ENCODE assay signal across 23 mouse cellular contexts in the genomic region with DNA sequence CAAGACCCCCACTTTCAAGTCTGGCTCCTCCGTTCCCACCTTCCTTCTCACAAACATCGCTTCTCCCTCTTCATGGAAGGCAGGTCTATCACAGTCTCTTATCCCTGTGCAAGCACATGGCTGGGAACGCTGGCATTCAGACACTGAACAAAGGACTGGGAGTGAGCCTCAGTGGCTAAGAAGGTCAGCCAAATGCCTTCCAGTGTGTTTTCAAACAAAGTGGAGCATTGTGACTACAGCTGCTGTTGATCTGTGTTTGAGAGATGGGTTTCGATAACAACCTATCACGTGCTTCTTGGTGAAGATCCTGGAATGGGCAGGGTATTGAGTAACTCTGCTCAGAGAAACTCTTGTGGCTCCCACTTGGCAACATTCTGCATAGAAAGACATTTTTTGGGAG. TPM values are rescaled to one million over a fixed set of nuclear protein-coding genes. Genes with fewer than 3 reads are reported as not detected.
A peak's percentile ranks its signal among the peaks of the same experiment; 100 is the strongest.
DNase-seq lines count a peak whose midpoint lies in the region; ATAC-seq and TF ChIP-seq lines count a peak whose summit lies in the region.
"Had no signal": no experiment of that assay in that cellular context is flagged by ENCODE, and none has a peak within 500 bp of the region (broad histone marks: within the 10 kb centered on the region; RNA-seq: fewer than 3 reads in every experiment).

No protein-coding gene starts in this region.

- no peaks in the 10 kb centered on the region for H3K27me3 ChIP-seq in liver, embryonic 12.5 days (replicated peaks)
- H3K27me3 ChIP-seq: embryonic facial prominence, embryonic 15.5 days; forebrain, embryonic 12.5 days had no signal

- no peaks in the 10 kb centered on the region for H3K9me3 ChIP-seq in liver, embryonic 12.5 days (replicated peaks)
- H3K9me3 ChIP-seq: embryonic facial prominence, embryonic 15.5 days; forebrain, embryonic 12.5 days; heart, embryonic 12.5 days; limb, embryonic 12.5 days had no signal

- 69% methylated on average over 5 of the region's 5 CpGs for WGBS in liver, embryonic 12.5 days (ENCODE audit: insufficient replicate concordance)

- no peak for TF ChIP-seq CTCF in brain, embryonic 14.5 days (IDR thresholded peaks at IDR 0.05; ENCODE audit: borderline replicate concordance, extremely low read depth, insufficient read depth, insufficient read length)

- no peaks in the 10 kb centered on the region for H3K4me1 ChIP-seq in liver, embryonic 12.5 days
- H3K4me1 ChIP-seq: embryonic facial prominence, embryonic 15.5 days; forebrain, embryonic 12.5 days; heart, embryonic 12.5 days; limb, embryonic 12.5 days had no signal

- no peak for ATAC-seq in granulocyte monocyte progenitor cell, adult 5-6 weeks (replicated peaks; ENCODE audit: poor library complexity, severe bottlenecking)
- ATAC-seq in liver, embryonic 12.5 days = no peak

- no peak overlapping the region for H3K9ac ChIP-seq in liver, embryonic 12.5 days
- H3K9ac ChIP-seq: embryonic facial prominence, embryonic 15.5 days; forebrain, embryonic 12.5 days; heart, embryonic 12.5 days; limb, embryonic 12.5 days; liver, embryonic 14.5 days had no signal

- no peak overlapping the region for H3K4me3 ChIP-seq in liver, embryonic 12.5 days
- H3K4me3 ChIP-seq: embryonic facial prominence, embryonic 15.5 days; forebrain, embryonic 12.5 days; heart, embryonic 12.5 days; limb, embryonic 12.5 days had no signal

- peak; percentile 74 for DNase-seq in layer of hippocampus, adult 9-11 months
- no peak for DNase-seq in layer of hippocampus, postnatal 25 days (ENCODE audit: extremely low spot score in 1 of 2, low spot score in 1 of 2)
- peak; percentile 93 for DNase-seq in Muller cell, postnatal 12 days (ENCODE audit: inconsistent ontology term)
- DNase-seq in brain, embryonic 14.5 days (ENCODE audit: low read depth) = peak; percentile 31
- DNase-seq in lung, postnatal 10 days = peak; percentile 40
- DNase-seq: cerebellum, postnatal 14 days; heart, postnatal 36 days; kidney, adult 8-10 months; kidney, postnatal 4 days; right cerebral cortex, postnatal 25 days; thymus, postnatal 25 days had no signal

- no peaks in the 10 kb centered on the region for H3K36me3 ChIP-seq in liver, embryonic 12.5 days
- H3K36me3 ChIP-seq: embryonic facial prominence, embryonic 15.5 days; forebrain, embryonic 12.5 days; heart, embryonic 12.5 days; limb, embryonic 12.5 days had no signal

- no peak overlapping the region for H3K27ac ChIP-seq in liver, embryonic 12.5 days
- H3K27ac ChIP-seq: embryonic facial prominence, embryonic 15.5 days; forebrain, embryonic 12.5 days; limb, embryonic 12.5 days; liver, embryonic 14.5 days had no signal

- TF ChIP-seq POLR2A in brain, embryonic 14.5 days (IDR thresholded peaks at IDR 0.05; ENCODE audit: borderline replicate concordance, extremely low read depth, insufficient read depth, insufficient read length, poor library complexity, severe bottlenecking) = no peak

- no peak overlapping the region for H3K4me2 ChIP-seq in liver, embryonic 12.5 days
- H3K4me2 ChIP-seq: embryonic facial prominence, embryonic 15.5 days; forebrain, embryonic 12.5 days; heart, embryonic 12.5 days; limb, embryonic 12.5 days had no signal

RNA-seq across cellular contexts. Expression of gene Bpifa6, which starts 4.5 kb away (rescaled TPM):
- total RNA-seq in layer of hippocampus, postnatal 25 days (2021) = not detected
- not detected in 2 replicates for polyA plus RNA-seq in brain, embryonic 14.5 days (2012; rRNA removed)
- total RNA-seq in granulocyte monocyte progenitor cell, adult 5-6 weeks (2014; fragmentation: Nextera tagmentation) = not detected in 2 replicates
- total RNA-seq in granulocyte monocyte progenitor cell, adult 5-6 weeks (2017) = not detected in 2 replicates
- polyA plus RNA-seq in liver, embryonic 12.5 days (2016; fragmentation: Nextera tagmentation; extraction: Ambion mirVana) = not detected in 2 replicates
- total RNA-seq: heart, postnatal 36 days; left cerebral cortex, adult 8-10 months; megakaryocyte progenitor cell, adult 5-6 weeks; midbrain, postnatal 0 days had no signal
- polyA plus RNA-seq: embryonic facial prominence, embryonic 15.5 days; forebrain, embryonic 12.5 days; gonadal fat pad, adult 2 months; heart, embryonic 12.5 days; limb, embryonic 12.5 days; liver, embryonic 14.5 days; midbrain, postnatal 0 days; stomach, embryonic 16.5 days had no signal

RNA-seq across cellular contexts. Expression of gene Bpifb4, which starts 32.2 kb away (rescaled TPM):
- not detected for total RNA-seq in layer of hippocampus, postnatal 25 days (2021)
- not detected in 2 replicates for polyA plus RNA-seq in brain, embryonic 14.5 days (2012; rRNA removed)
- total RNA-seq in granulocyte monocyte progenitor cell, adult 5-6 weeks (2014; fragmentation: Nextera tagmentation) = not detected in 2 replicates
- not detected in 2 replicates for total RNA-seq in granulocyte monocyte progenitor cell, adult 5-6 weeks (2017)
- polyA plus RNA-seq in liver, embryonic 12.5 days (2016; fragmentation: Nextera tagmentation; extraction: Ambion mirVana) = 0.08 TPM in 1 of 2 replicates, not detected in the other
- total RNA-seq: heart, postnatal 36 days; left cerebral cortex, adult 8-10 months; megakaryocyte progenitor cell, adult 5-6 weeks; midbrain, postnatal 0 days had no signal
- polyA plus RNA-seq: embryonic facial prominence, embryonic 15.5 days; forebrain, embryonic 12.5 days; gonadal fat pad, adult 2 months; heart, embryonic 12.5 days; limb, embryonic 12.5 days; midbrain, postnatal 0 days; stomach, embryonic 16.5 days had no signal

RNA-seq across cellular contexts. Expression of gene Bpifa2, which starts 37.8 kb away (rescaled TPM):
- total RNA-seq in layer of hippocampus, postnatal 25 days (2021) = not detected
- not detected in 2 replicates for polyA plus RNA-seq in brain, embryonic 14.5 days (2012; rRNA removed)
- not detected in 2 replicates for total RNA-seq in granulocyte monocyte progenitor cell, adult 5-6 weeks (2014; fragmentation: Nextera tagmentation)
- not detected in 2 replicates for total RNA-seq in granulocyte monocyte progenitor cell, adult 5-6 weeks (2017)
- polyA plus RNA-seq in liver, embryonic 12.5 days (2016; fragmentation: Nextera tagmentation; extraction: Ambion mirVana) = not detected in 2 replicates
- total RNA-seq: heart, postnatal 36 days; left cerebral cortex, adult 8-10 months; megakaryocyte progenitor cell, adult 5-6 weeks; midbrain, postnatal 0 days had no signal
- polyA plus RNA-seq: embryonic facial prominence, embryonic 15.5 days; forebrain, embryonic 12.5 days; gonadal fat pad, adult 2 months; heart, embryonic 12.5 days; limb, embryonic 12.5 days; liver, embryonic 14.5 days; midbrain, postnatal 0 days; stomach, embryonic 16.5 days had no signal

RNA-seq across cellular contexts. Expression of gene Bpifb3, which starts 52.2 kb away (rescaled TPM):
- total RNA-seq in layer of hippocampus, postnatal 25 days (2021) = not detected
- 0.06 and 0.07 TPM in 2 replicates for polyA plus RNA-seq in brain, embryonic 14.5 days (2012; rRNA removed)
- 1.4 TPM in 1 of 2 replicates, not detected in the other for total RNA-seq in granulocyte monocyte progenitor cell, adult 5-6 weeks (2014; fragmentation: Nextera tagmentation)
- not detected in 2 replicates for total RNA-seq in granulocyte monocyte progenitor cell, adult 5-6 weeks (2017)
- not detected in 2 replicates for polyA plus RNA-seq in liver, embryonic 12.5 days (2016; fragmentation: Nextera tagmentation; extraction: Ambion mirVana)
- total RNA-seq: heart, postnatal 36 days; left cerebral cortex, adult 8-10 months; megakaryocyte progenitor cell, adult 5-6 weeks had no signal
- polyA plus RNA-seq: forebrain, embryonic 12.5 days; heart, embryonic 12.5 days; limb, embryonic 12.5 days; liver, embryonic 14.5 days; midbrain, postnatal 0 days; stomach, embryonic 16.5 days had no signal

Comparison
In these comparisons a context has a peak if more than half of its experiments do, and no peak if none do; other contexts are left out.
1. DNase-seq: peak in layer of hippocampus, adult 9-11 months (single experiment), Muller cell, postnatal 12 days (single experiment), brain, embryonic 14.5 days (single experiment) and lung, postnatal 10 days (single experiment); none in layer of hippocampus, postnatal 25 days (0 of 2).